Mouse (Mus musculus): ENCODE measurements around the gene Avil.

GRCm38 (mm10) chr10:126971363-126972050 lies 29.0 kb upstream of the Avil start:
- TF ChIP-seq CTCF (IDR thresholded peaks at IDR 0.05; ENCODE audit: insufficient read depth, low read length) (no peak), POLR2A (IDR thresholded peaks at IDR 0.05; ENCODE audit: borderline replicate concordance, extremely low read depth, low read depth, low read length) (no peak)
